Mouse (Mus musculus) MEL (cell line): ENCODE measurements around the gene Tfap4.

Source experiments
- BHLHE40 ChIP-seq: IDR thresholded peaks from 2 replicates; pipeline ENCODE4 v1.6.1; 2012; ENCODE audit warnings: low read depth, mild to moderate bottlenecking, inconsistent platforms, low read length, improper control_type of control experiment, borderline replicate concordance
- CHD2 ChIP-seq: IDR thresholded peaks from 2 replicates; pipeline ENCODE4 v1.6.1; 2011; ENCODE audit warnings: low read length, improper control_type of control experiment
- CTCF ChIP-seq, 3 experiments: IDR thresholded peaks in 2 of 3; conservative IDR thresholded peaks in 1 of 3; 2 replicates each; pipeline ENCODE4 v1.5.1; 2011 to 2012; ENCODE audit warnings: low read length in 3 of 3, low read depth in 2 of 3, mild to moderate bottlenecking in 2 of 3, improper control_type of control experiment in 1 of 3, inconsistent platforms in 1 of 3, mixed read lengths in 1 of 3, moderate library complexity in 1 of 3; ENCODE audit not compliant: control insufficient read depth in 1 of 3, insufficient read depth in 1 of 3, poor library complexity in 1 of 3, severe bottlenecking in 1 of 3
- E2F4 ChIP-seq: IDR thresholded peaks from 2 replicates; pipeline ENCODE4 v1.6.1; 2011; ENCODE audit warnings: low read depth, low read length, improper control_type of control experiment, borderline replicate concordance
- EP300 ChIP-seq, 2 experiments: IDR thresholded peaks; 2 replicates each; pipeline ENCODE4 v1.6.1; 2011; ENCODE audit warnings: improper control_type of control experiment in 2 of 2, low read length in 2 of 2, low read depth in 1 of 2, mild to moderate bottlenecking in 1 of 2
- GABPA ChIP-seq: IDR thresholded peaks from 2 replicates; pipeline ENCODE4 v1.6.1; 2012; ENCODE audit warnings: low read depth, mild to moderate bottlenecking, inconsistent platforms, low read length, improper control_type of control experiment, moderate library complexity
- HCFC1 ChIP-seq: IDR thresholded peaks from 2 replicates; pipeline ENCODE4 v1.6.1; 2012; ENCODE audit warnings: low read depth, mild to moderate bottlenecking, inconsistent platforms, low read length, improper control_type of control experiment, moderate library complexity
- MEF2A ChIP-seq: IDR thresholded peaks from 2 replicates; pipeline ENCODE4 v1.6.1; 2014; ENCODE audit warnings: low read depth, mild to moderate bottlenecking, inconsistent platforms, low read length, improper control_type of control experiment; ENCODE audit not compliant: poor library complexity, insufficient replicate concordance, severe bottlenecking; ENCODE audit errors: extremely low read depth
- MXI1 ChIP-seq: IDR thresholded peaks from 2 replicates; pipeline ENCODE4 v1.6.1; 2011; ENCODE audit warnings: mild to moderate bottlenecking, low read depth, low read length, improper control_type of control experiment
- MYC ChIP-seq: IDR thresholded peaks from 2 replicates; pipeline ENCODE4 v1.6.1; 2011; ENCODE audit warnings: low read depth, mild to moderate bottlenecking, low read length, improper control_type of control experiment, moderate library complexity
- POLR2A ChIP-seq, 2 experiments: IDR thresholded peaks; 2 replicates each; pipeline ENCODE4 v1.6.1; 2011 to 2012; ENCODE audit warnings: low read length in 2 of 2, mild to moderate bottlenecking in 2 of 2, control low read depth in 1 of 2, improper control_type of control experiment in 1 of 2, low read depth in 1 of 2, moderate library complexity in 1 of 2; ENCODE audit not compliant: control insufficient read depth in 1 of 2, insufficient read depth in 1 of 2, poor library complexity in 1 of 2
- USF1 ChIP-seq: IDR thresholded peaks from 2 replicates; pipeline ENCODE4 v1.6.1; 2014; ENCODE audit warnings: low read depth, mild to moderate bottlenecking, inconsistent platforms, low read length, improper control_type of control experiment, moderate library complexity
- USF2 ChIP-seq, 2 experiments: IDR thresholded peaks; 2 replicates each; pipeline ENCODE4 v1.6.1; 2011 to 2012; ENCODE audit warnings: improper control_type of control experiment in 2 of 2, low read length in 2 of 2, borderline replicate concordance in 1 of 2, inconsistent platforms in 1 of 2, low read depth in 1 of 2, mild to moderate bottlenecking in 1 of 2; ENCODE audit not compliant: insufficient read depth in 1 of 2
- ZKSCAN1 ChIP-seq: IDR thresholded peaks from 2 replicates; pipeline ENCODE4 v1.6.1; 2012; ENCODE audit warnings: low read depth, mild to moderate bottlenecking, inconsistent platforms, low read length, improper control_type of control experiment, moderate library complexity

- no peak for TF ChIP-seq MEF2A
- TF ChIP-seq MYC, result no peak
- no peak for TF ChIP-seq USF2 (IDR thresholded peaks at IDR 0.05; ENCODE audit: borderline replicate concordance in 1 of 2, insufficient read depth in 1 of 2, low read depth in 1 of 2, low read length in 2 of 2)
- TF ChIP-seq POLR2A (IDR thresholded peaks at IDR 0.05; ENCODE audit: control insufficient read depth in 1 of 2, insufficient read depth in 1 of 2, low read depth in 1 of 2, low read length in 2 of 2, poor library complexity in 1 of 2), result no peak
- no peak for TF ChIP-seq E2F4
- no peak for TF ChIP-seq CTCF (IDR thresholded peaks at IDR 0.05 in 2 of 3, conservative IDR thresholded peaks at IDR 0.05 in 1 of 3; ENCODE audit: control insufficient read depth in 1 of 3, insufficient read depth in 1 of 3, low read depth in 2 of 3, low read length in 3 of 3, poor library complexity in 1 of 3, severe bottlenecking in 1 of 3)
- no peak for TF ChIP-seq BHLHE40
- TF ChIP-seq EP300 (IDR thresholded peaks at IDR 0.05; ENCODE audit: low read depth in 1 of 2, low read length in 2 of 2), result no peak
- no peak for TF ChIP-seq ZKSCAN1
- TF ChIP-seq USF1, result no peak
- no peak for TF ChIP-seq MXI1
- no peak for TF ChIP-seq GABPA
- TF ChIP-seq CHD2, result no peak
- no peak for TF ChIP-seq HCFC1
Measured at GRCm38 (mm10) chr16:4519825-4520224, 39.8 kb downstream of the Tfap4 start.
